Mouse (Mus musculus) mouse embryonic stem cell (cell line): ENCODE data around the gene Traf3.

ENCODE experiments used
- in situ Hi-C, 2 experiments: fragments of 300-500 bp; cut with MboI; formaldehyde crosslinking; loops; 1 replicate in 1 of 2; 3 replicates in 1 of 2; pipeline ENCODE4 v1.14.3; 2019 to 2020; ENCODE audit warnings: low sequenced_read_pairs in 2 of 2, low pct_unique_long_range_greater_than_20kb in 1 of 2, mixed read lengths in 1 of 2; ENCODE audit not compliant: unreplicated experiment in 1 of 2

Traf3 gene

DNA sequence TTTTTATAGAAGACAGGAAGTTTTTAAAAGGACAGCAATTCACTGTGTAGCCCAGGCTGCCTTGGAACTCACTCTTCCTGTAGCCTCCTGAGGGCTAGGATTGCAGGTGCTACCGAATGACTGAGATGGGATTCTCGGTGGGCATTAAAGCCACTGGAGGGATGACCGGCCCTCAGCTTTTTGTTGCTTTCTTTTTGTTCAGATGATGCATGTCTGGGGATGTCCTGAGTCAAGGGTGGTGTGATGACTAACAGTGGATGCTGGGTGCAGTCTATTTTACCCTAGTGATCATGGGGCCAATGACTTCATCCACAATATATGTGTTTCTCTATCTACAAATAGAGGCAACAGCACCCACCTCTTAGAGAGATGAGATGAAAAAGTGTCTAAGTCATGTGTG lies 20.8 kb downstream of the Traf3 start:
- in situ Hi-C loops: no loop called here

DNA sequence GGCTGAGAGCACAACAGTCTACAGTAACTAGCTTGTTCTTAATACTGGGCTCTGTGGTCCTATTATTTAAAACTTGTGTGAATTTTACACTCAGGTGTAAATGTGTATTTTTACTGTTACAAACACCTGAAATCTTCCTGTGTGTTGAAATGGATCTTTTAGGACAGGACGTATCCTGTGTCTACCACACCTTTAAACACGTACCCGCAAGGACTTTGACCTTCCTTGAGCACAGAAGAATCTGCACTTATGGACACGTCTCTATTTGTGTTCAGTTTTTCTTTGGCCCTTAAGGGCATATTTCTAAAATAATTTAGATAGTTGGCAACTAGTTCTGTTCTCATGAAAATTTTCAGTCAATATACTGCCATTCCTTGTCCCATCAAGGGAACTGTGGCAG lies 22.1 kb downstream of the Traf3 start:
- in situ Hi-C loops: no loop called here

DNA sequence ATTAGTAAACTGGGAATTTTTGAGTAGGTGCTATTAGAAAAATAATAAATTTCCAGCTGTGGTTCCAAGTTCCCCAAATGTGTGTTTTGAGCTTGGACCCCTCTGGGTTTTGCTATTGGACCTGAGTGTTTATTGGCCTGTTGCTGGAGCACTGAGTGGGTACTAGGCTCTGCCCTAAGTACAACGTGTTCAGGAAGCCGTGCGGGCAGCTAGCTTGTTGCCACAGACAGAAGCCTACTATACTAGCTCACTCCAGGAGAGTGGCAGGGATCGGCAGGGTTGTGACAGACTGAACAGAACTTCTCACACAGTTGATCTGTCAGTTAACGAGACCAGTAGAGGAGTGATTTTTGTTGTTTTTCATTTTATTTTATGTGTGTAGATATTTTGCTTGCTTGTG lies 24.2 kb downstream of the Traf3 start:
- in situ Hi-C loops: no loop called here

DNA sequence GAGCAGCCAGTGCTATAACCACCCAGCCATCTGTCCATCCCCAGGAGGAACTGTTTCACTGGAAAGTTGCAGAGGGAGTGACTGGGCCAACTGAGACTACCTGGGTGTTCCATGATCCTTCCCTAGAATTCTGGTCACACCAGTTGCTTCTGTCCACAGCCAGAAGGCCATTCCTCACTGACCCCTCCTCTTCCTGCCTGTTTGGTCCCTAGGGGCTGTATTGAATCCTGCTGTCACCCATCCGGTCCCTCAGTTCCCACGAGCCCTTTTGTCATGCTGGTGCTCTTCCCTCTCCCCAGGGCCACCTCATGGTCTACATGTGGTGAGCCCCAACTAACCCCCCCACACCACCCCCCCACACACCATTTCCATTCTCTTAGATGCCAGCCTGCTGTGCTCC lies 24.7 kb downstream of the Traf3 start:
- in situ Hi-C loops: no loop called here

DNA sequence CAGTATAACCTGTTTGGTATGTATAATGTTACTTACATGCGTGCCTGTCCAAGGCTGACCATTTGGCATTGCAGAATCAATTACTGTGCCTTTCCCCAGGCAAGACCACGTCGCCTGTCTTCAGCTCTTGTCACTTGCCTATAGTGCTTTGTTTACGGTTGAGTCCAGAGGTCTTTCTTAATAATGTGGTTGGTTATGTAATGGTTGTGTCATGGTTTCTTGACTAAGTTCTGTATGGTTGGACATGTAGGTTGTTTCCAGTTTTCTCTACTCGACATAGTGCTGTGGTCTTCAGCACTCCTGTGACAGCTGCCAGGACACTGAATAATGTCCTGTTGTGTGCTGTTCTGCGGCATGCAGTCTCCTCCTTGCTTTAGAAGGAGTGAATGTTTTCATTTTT lies 26.6 kb downstream of the Traf3 start:
- in situ Hi-C loops: no loop called here

DNA sequence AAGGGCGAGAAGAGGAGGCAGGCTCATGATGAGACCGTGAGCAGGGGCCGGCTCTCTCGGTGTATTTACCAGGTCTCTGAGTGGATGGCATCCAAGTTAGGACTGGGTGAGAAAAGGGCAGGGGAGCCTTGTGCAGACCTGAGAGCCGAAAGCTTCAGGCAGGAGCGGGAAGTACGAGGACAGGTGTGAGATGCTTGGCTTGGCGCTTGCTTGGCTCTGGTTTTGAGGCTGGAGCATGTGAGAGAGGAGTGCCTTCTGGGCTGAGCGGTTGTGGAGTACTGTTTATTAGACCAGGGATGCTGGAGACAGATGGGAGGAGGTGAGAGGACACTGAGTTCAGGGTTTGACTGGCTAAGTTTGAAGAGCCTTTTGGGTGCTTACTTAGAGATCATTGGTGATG lies 27.2 kb downstream of the Traf3 start:
- in situ Hi-C loops: no loop called here

DNA sequence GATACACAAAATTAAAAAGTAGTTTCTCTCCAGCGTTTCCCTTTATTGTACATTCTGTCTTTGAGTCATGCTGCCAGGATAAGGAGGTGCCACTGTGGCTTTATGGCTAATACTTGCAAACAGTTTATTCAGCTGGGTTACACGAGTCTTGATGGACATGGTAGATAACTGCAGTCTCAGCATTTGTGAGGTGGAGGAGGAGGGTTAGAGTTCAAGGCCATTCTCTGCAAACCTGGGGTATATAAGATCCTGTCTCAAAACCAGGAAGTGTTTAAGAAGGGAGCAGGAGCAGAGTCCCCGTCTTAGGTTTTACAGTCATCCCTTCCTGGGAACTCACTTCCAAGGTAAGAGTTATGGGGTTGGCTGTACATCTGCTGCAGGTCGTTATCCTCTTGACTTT lies 30.4 kb downstream of the Traf3 start:
- in situ Hi-C loops: no loop called here

DNA sequence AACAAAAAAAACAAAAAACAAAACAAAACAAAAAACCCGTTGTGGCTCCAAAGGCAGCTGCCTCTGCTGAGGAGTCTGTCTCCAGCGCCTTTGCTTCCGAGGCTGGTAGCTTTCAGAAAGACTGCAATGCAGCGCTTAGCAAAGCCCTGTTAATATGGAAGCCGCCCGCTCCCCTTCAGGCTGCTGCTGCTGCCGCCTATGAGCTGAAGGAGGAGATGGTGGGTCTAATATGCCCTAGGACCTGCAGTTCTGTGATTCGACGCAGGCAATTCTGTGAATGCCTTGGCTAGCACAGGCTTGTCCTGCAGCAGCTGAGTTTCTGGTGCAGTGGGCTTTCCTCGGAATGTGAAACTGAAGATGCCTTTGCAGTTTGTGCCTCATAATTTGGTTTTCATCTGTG lies 36.9 kb downstream of the Traf3 start:
- in situ Hi-C loops: no loop called here

DNA sequence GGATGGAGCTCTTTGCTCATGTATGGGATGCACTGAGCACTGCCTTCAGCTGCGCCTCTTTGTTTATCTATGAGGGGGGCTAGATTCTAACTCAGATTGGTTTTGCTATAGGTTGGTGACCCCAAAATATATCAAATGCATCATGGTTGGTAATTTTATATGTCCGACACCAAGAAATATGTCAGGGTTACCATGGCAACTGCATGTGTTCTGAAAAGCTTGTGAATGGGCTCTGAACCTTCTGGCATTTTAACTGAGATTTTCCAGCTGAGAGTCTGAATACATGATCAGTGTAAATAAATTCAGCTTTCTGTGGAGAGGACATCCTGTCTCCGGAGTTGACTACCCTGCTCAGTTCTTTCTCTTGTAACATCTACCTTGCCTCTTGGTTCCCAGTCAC lies 37.8 kb downstream of the Traf3 start:
- in situ Hi-C loops: no loop called here

DNA sequence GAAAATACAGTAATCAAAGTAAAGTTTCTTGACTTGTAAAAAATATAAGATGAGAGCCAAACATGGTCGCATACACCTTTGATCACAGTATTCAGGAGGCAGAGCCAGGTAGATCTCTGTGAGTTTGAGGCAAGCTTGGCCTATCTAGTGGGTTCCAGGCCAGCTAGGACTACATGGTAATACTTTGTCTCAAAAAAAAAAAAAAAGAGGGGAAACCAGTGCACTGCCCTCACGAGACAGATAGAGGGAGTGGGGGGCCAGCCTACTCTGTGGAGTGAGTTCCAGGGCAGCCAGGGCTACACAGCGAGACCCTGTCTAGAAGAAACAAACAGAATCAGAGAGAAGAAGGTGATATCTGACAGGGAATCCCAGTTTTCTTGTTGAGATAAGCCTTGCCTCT lies 41.5 kb downstream of the Traf3 start:
- in situ Hi-C loops: no loop called here

DNA sequence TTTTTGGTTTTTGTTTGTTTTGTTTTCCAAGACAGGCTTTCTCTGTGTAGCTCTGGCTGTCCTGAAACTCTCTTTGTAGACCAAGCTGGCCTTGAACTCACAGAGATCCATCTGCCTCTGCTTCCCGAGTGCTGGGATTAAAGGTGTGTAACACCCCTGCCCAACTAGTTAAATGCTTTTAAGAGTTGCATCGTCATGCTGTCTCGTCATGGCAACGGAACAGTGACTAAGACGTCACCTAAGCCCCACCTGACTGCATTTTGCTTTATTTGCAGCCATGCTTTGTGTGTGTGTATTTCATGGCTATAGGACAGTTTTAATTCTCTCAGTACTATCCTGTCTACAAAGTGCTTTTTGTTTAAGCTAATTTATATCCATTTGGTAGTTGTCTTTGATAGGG lies 45.6 kb downstream of the Traf3 start:
- in situ Hi-C loops: no loop called here

DNA sequence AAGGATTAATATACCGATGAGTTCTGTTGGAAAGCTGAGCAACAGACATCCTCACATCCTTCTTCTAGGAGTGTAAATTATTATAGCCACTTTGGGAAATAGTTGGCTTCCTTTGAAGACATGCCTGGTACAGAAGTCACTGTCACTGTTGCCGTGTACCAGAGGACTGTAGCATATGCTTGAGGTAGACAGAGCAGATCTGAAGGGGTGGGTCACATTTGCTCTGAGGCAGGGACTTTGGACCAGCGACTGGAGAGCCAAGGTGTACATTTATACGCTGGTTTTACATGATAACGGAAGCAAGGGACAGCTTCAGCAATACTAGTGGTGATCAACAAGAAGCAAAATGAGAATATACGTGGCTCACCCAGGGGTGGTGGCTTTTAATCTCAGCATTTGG lies 52.7 kb downstream of the Traf3 start:
- in situ Hi-C loops: no loop called here

DNA sequence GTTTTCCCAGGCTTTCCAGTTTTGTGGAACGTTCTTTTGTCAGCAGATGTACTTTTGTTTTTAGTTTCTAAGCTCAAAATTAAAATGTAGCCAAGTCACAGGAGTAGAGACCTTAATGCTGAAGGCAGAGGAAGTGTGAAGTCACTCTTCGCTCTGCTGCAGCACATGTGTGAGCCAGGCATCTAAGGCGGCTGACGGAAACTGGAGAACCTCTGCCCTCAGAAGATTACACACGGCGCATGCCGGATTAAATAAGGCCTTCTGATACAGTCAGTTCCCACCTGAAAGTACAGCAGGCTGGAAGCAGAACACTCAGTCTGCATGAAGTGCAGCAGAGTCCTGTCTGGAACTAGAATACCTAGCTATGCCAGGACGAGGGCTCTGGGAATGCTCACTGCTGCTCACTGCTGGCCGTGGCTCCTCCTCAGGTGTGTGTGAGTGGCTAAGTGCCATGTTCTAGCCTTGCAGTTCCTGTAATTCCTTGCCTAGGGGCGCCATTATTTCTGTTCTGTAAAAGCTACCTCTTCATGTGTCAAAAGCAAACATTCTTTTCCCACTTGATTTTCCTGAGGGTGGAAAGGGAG lies 59.1 kb downstream of the Traf3 start:
- in situ Hi-C loops: no loop called here

DNA sequence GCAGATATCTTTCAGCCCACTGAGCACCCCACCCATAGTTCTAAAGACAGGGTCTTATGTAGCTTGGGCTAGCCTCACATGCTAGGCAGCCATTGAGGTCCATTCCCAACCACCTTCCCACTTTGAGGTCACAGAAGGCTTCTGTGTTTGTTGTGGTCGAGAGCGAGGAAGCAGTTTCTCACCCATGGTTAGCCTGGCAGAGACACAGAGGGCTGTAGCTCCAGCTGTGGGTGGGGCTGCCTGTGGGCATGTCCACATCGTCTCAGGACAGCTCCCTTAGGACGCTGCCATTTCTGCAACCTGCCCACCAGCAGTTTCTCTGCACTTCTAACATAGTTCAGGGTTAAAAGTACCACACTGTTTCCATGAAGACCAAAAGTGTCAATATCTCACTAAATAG lies 61.2 kb downstream of the Traf3 start:
- in situ Hi-C loops: no loop called here

DNA sequence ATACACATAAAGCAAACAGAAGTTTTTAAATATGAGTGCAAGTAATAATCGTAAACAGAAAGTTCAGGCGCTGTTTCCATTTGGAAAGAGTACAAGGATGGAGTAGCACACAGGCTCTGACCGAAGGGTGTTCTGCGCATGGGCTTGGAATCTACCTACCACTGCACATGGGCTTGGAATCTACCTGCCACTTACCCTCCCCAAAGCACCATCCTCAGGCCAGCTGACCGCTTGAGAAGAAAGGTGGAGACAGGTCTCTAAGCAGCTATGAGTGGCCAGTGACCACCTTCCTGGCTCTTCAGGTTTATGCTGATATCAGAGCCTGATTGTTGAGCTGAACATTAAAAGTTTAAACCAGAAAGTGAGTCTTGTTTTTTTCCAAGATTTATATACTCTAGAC lies 62.3 kb downstream of the Traf3 start:
- in situ Hi-C loops: no loop called here

DNA sequence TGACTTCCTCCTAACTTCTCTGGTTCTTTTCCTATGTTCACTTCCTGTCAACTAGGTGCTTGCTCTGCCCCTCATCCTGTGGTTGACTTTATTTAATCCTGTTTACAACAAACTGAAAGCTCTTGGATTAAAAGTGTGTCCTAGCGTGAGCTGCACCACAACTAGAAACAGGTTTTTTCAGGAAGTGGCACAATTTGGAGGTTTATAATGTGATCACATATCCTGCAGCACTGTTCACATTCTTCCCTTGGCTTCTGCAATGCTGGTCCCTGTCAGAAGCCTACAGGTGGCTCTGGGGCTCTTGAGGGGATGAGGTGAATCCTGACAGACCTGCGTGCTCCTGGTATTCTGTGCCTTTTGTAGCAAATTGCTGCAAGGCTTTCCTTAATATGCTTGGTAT lies 64.6 kb downstream of the Traf3 start:
- in situ Hi-C loops: no loop called here

DNA sequence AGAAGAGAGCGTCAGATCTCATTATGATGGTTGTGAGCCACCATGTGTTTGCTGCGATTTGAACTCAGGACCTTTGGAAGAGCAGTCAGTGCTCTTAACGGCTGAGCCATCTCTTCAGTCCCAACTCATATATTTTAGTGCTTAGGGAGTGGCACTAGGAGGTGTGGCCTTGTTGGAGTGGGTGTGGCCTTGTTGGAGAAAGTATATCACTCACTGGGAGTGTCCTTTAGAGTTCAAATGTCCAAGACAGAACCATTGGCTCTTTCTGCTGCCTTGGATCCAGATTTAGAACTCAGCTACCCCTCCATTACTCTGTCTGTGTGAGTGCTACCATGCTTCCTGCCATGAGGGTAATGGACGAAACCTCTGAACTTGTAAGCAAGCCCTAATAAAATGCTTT lies 67.6 kb downstream of the Traf3 start:
- in situ Hi-C loops: no loop called here

DNA sequence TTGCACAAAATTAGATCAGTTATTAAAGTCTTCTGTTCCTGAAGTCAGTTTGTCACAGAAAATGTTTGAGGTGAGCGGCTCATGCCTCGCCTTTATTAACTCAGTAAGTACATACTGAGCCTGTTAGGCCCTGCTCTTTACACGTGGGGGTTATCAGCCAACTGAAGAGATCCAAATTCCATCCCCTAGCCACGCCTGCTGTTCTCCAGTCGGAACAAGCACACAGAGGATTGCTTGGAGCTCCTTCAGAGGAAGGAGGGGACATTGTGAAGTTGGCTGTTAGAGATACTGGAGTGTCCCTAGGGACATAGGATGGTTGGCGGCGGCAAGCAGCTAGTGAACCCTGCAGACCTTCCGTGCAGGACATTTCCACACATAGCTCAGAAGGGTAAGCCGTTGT lies 68.2 kb downstream of the Traf3 start:
- in situ Hi-C loops: no loop called here

DNA sequence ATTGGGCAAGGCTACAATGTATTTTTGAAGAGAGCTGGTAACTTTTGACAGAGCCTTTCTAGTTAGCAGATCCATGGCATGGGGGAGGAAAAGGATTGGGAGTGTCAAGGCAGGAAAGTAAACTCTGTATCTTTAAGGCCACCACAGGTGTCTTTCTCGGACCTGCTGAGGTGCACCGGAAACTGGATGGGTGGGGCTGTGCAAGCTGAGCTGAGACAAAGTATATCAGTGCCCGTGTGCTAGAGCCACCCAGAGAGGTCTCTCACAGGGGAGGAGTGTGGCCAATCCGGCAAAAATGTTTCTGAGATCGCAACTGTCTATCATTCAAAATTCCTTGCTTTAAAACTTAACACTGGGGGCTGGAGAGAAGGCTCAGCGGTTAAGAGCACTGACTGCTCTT lies 69.5 kb downstream of the Traf3 start:
- in situ Hi-C loops: no loop called here

DNA sequence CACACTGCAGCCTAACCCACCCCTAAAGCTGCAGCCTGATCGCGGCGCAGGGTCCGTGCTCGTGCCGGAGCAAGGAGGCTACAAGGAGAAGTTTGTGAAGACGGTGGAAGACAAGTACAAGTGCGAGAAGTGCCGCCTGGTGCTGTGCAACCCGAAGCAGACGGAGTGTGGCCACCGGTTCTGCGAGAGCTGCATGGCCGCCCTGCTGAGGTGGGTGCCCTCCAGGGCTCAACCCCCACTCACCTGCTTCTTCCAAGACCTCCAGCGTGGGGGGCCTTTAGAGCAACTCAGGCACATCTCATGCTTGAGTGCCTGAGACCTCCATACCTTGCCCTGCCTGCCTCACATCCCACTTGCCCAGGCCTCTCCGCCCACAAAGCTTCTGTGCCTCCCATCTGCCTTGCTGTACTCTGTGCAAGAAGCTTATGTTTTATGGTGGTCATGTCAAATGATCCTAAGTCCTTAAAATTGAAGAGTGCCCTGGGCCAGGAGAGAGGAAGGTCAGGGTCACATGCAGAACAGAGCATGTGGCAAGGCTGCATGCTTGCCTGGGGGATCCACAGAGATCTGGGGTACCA lies 71.5 kb downstream of the Traf3 start:
- in situ Hi-C loops: no loop called here

DNA sequence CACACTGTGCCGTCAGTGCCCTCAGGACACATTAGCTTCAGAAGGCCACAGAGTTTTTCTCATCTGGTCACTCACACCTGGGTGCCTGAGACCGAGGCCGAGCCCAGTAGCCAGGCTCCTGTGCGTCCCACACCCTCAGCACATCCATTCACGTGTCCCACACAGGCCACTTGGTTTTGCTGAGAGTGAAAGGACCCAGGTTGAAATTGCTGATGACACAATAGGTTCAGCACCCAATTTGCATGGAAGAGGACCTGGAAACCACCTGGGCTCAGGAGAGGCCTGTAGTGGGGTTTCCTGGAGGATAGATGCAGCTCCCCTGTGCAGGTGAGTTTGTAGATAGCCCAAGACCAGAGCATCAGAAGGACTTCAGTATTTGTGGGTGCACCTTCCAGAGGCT lies 72.2 kb downstream of the Traf3 start:
- in situ Hi-C loops: no loop called here
